Mouse (Mus musculus): ENCODE data around the gene Fgf18. TPM values are rescaled to one million over a fixed set of nuclear protein-coding genes. Genes with fewer than 3 reads are reported as not detected.

Fgf18 gene
- polyA plus RNA-seq, 1 experiment from 2014 or later = 20.6 TPM

DNA sequence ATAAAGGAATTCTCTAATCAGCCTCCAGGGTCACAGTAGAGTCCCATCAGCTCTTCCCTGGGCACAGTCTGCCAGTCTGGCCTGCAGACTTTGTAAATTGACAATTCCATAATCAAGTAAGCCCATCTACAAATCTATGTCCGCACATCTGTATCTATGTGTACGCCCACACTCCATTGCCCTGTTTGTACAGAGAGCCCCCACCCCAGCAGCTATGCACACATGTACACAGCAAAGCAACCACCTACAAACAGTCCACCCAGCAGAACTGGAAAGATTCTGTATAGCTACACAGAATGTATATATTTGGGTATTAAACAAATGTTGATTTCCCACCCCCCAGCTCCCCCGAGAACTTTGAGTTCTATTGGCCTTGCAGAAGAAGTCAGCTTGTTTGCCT, 62.1 kb downstream of the Fgf18 start:
- H3K4me2 ChIP-seq (replicated peaks; ENCODE audit: low read depth, low read length) = no peak overlapping the region
- H3K9me3 ChIP-seq (ENCODE audit: low read length) = no peaks in the 10 kb centered on the region
- no peak overlapping the region for H3K27ac ChIP-seq (ENCODE audit: low read length)
- no peaks in the 10 kb centered on the region for H3K36me3 ChIP-seq (ENCODE audit: insufficient read depth, low read length)
- ATAC-seq (no peak), DNase-seq (ENCODE audit: low spot score) (no peak)
- H3K4me1 ChIP-seq (ENCODE audit: insufficient read depth, low read depth, low read length) = no peaks in the 10 kb centered on the region
- TF ChIP-seq EP300 (IDR thresholded peaks at IDR 0.05) = no peak
- TF ChIP-seq CTCF (IDR thresholded peaks at IDR 0.05) = no peak
- H3K9ac ChIP-seq (replicated peaks; ENCODE audit: low read depth) = no peak overlapping the region
- 89% methylated on average over 3 of the region's 3 CpGs for WGBS
- no peak overlapping the region for H3K4me3 ChIP-seq (ENCODE audit: low read depth, low read length)
- no peaks in the 10 kb centered on the region for H3K27me3 ChIP-seq (replicated peaks; ENCODE audit: insufficient read depth, low read length)

DNA sequence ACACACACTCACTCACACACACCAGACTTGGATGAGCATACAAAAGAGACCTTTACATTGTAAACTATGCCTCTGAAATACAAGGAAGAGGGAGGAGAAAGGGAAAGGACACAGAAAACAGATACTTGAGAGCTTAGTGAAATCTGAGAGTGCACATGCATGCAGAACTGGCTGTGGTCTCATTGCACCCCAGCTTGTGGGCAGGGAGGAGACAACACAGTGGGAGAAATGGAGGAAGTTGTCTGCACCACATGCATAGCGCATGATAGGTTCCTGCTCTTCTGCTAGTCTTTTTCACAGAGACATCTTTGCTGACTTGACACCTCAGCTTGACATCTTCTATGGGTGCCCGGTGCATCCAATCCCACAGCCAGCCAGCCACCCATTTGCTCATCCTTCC, 63.2 kb downstream of the Fgf18 start:
- TF ChIP-seq EP300 (IDR thresholded peaks at IDR 0.05) (no peak), CTCF (IDR thresholded peaks at IDR 0.05) (no peak)
- H3K9me3 ChIP-seq (ENCODE audit: low read length) = no peaks in the 10 kb centered on the region
- no peak overlapping the region for H3K9ac ChIP-seq (replicated peaks; ENCODE audit: low read depth)
- no peaks in the 10 kb centered on the region for H3K27me3 ChIP-seq (replicated peaks; ENCODE audit: insufficient read depth, low read length)
- DNase-seq (ENCODE audit: low spot score) = no peak
- no peaks in the 10 kb centered on the region for H3K4me1 ChIP-seq (ENCODE audit: insufficient read depth, low read depth, low read length)
- no peak overlapping the region for H3K4me2 ChIP-seq (replicated peaks; ENCODE audit: low read depth, low read length)
- WGBS = 74% methylated on average over 2 of the region's 2 CpGs
- H3K27ac ChIP-seq (ENCODE audit: low read length) = no peak overlapping the region
- ATAC-seq = no peak
- H3K4me3 ChIP-seq (ENCODE audit: low read depth, low read length) = no peak overlapping the region
- H3K36me3 ChIP-seq (ENCODE audit: insufficient read depth, low read length) = no peaks in the 10 kb centered on the region

- Histone ChIP-seq H3K9ac (replicated peaks; ENCODE audit: low read depth) (no peak overlapping the region), H3K4me2 (replicated peaks; ENCODE audit: low read depth, low read length) (no peak overlapping the region), H3K4me1 (ENCODE audit: insufficient read depth, low read depth, low read length) (no peaks in the 10 kb centered on the region), H3K36me3 (ENCODE audit: insufficient read depth, low read length) (no peaks in the 10 kb centered on the region), H3K27ac (ENCODE audit: low read length) (no peak overlapping the region), H3K27me3 (replicated peaks; ENCODE audit: insufficient read depth, low read length) (no peaks in the 10 kb centered on the region), H3K4me3 (ENCODE audit: low read depth, low read length) (no peak overlapping the region), H3K9me3 (ENCODE audit: low read length) (no peaks in the 10 kb centered on the region)
- no peak for ATAC-seq
- TF ChIP-seq CTCF (IDR thresholded peaks at IDR 0.05) (no peak), EP300 (IDR thresholded peaks at IDR 0.05) (no peak)
- DNase-seq (ENCODE audit: low spot score) = no peak
- WGBS = 61% methylated on average over 3 of the region's 3 CpGs
These were observed 66.0 kb downstream of the Fgf18 start for GRCm38 (mm10) chr11:33081175-33081574.

DNA sequence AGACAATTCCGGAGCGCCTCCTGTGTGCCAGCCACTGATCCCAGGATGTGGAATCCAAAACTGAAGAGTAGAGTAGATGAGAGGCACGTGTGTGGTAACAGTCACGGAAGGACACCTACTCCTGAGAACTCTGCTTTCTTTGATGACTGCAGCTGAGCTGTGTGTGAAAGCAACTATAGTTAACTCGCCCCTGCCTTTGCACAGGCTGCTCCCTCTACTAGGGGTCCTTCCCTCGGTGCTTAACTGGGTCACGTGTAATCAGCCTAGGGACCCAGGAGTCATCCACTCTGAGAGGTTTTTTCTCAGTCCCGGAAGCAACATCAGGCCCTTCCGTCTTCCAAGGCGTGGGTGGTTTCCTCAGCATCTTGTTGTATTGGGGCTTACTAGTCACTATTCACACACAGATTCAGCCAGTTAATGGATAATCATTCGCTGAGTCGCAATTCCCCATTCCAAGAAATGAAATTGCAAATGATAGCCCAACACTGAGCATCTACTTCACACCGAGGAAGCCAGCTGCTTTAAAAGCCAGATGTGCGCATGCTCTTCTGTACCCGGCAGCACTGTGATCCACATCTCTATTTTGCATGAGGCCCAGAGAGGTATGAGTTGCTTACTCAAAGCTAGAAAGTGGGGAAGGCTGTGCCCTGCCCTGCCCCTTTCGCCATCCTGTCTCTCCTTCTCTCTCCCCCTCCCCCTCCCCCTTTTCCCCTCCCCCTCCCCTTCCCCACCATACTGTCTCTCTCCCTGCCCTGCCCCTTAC, 67.0 kb downstream of the Fgf18 start:
- Histone ChIP-seq H3K9ac (replicated peaks; ENCODE audit: low read depth) (no peak overlapping the region), H3K27me3 (replicated peaks; ENCODE audit: insufficient read depth, low read length) (no peaks in the 10 kb centered on the region), H3K4me3 (ENCODE audit: low read depth, low read length) (no peak overlapping the region), H3K9me3 (ENCODE audit: low read length) (no peaks in the 10 kb centered on the region), H3K4me1 (ENCODE audit: insufficient read depth, low read depth, low read length) (no peaks in the 10 kb centered on the region), H3K36me3 (ENCODE audit: insufficient read depth, low read length) (no peaks in the 10 kb centered on the region), H3K4me2 (replicated peaks; ENCODE audit: low read depth, low read length) (no peak overlapping the region), H3K27ac (ENCODE audit: low read length) (no peak overlapping the region)
- 50% methylated on average over 16 of the region's 16 CpGs for WGBS
- no peak for DNase-seq (ENCODE audit: low spot score)
- no peak for ATAC-seq
- TF ChIP-seq CTCF (IDR thresholded peaks at IDR 0.05) (no peak), EP300 (IDR thresholded peaks at IDR 0.05) (no peak)

GRCm38 (mm10) chr11:33079424-33079823, 67.8 kb downstream of the Fgf18 start:
- 42% methylated on average over 6 of the region's 6 CpGs for WGBS
- no peak overlapping the region for H3K27ac ChIP-seq (ENCODE audit: low read length)
- no peak for DNase-seq (ENCODE audit: low spot score)
- ATAC-seq = no peak
- TF ChIP-seq CTCF (IDR thresholded peaks at IDR 0.05) = no peak
- no peak for TF ChIP-seq EP300 (IDR thresholded peaks at IDR 0.05)
- H3K4me1 ChIP-seq (ENCODE audit: insufficient read depth, low read depth, low read length) = no peaks in the 10 kb centered on the region
- no peaks in the 10 kb centered on the region for H3K9me3 ChIP-seq (ENCODE audit: low read length)
- no peak overlapping the region for H3K9ac ChIP-seq (replicated peaks; ENCODE audit: low read depth)
- H3K4me2 ChIP-seq (replicated peaks; ENCODE audit: low read depth, low read length) = no peak overlapping the region
- no peaks in the 10 kb centered on the region for H3K36me3 ChIP-seq (ENCODE audit: insufficient read depth, low read length)
- H3K4me3 ChIP-seq (ENCODE audit: low read depth, low read length) = no peak overlapping the region
- H3K27me3 ChIP-seq (replicated peaks; ENCODE audit: insufficient read depth, low read length) = no peaks in the 10 kb centered on the region

DNA sequence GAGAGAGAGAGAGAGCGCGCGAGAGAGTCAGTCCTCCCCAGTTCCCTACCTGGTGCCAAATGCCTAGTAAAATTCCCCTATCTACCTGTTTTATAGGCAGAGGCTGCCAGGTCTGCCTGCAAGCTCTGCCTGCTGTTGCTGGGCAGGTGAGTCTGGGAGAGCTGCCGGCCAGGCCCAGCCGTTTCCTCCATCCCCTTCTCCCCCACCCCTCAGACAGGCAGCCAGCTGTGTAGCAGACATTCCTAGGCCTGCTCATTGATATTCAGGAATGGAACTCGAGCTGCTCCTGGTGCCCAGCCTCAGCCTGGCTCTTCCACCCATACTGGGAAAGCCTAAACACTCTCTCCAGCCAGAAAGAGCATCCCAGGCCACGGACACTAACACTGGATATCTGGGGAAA, 69.2 kb downstream of the Fgf18 start:
- TF ChIP-seq CTCF (IDR thresholded peaks at IDR 0.05) (no peak), EP300 (IDR thresholded peaks at IDR 0.05) (no peak)
- H3K4me3 ChIP-seq (ENCODE audit: low read depth, low read length) = no peak overlapping the region
- no peak overlapping the region for H3K4me2 ChIP-seq (replicated peaks; ENCODE audit: low read depth, low read length)
- no peak overlapping the region for H3K9ac ChIP-seq (replicated peaks; ENCODE audit: low read depth)
- H3K36me3 ChIP-seq (ENCODE audit: insufficient read depth, low read length) = no peaks in the 10 kb centered on the region
- ATAC-seq (no peak), DNase-seq (ENCODE audit: low spot score) (no peak)
- WGBS = 43% methylated on average over 7 of the region's 7 CpGs
- no peaks in the 10 kb centered on the region for H3K27me3 ChIP-seq (replicated peaks; ENCODE audit: insufficient read depth, low read length)
- H3K9me3 ChIP-seq (ENCODE audit: low read length) = no peaks in the 10 kb centered on the region
- no peaks in the 10 kb centered on the region for H3K4me1 ChIP-seq (ENCODE audit: insufficient read depth, low read depth, low read length)
- no peak overlapping the region for H3K27ac ChIP-seq (ENCODE audit: low read length)
